Mouse (Mus musculus) erythroblast, embryonic 14.5 days (primary cell): ENCODE results near the gene Fam83f. TPM values are rescaled to one million over a fixed set of nuclear protein-coding genes. Genes with fewer than 3 reads are reported as not detected.

Experiments
- H3K27me3 ChIP-seq: 2 replicates; pipeline ENCODE4 v1.6.1; 2012; ENCODE audit warnings: inconsistent platforms; ENCODE audit not compliant: control insufficient read depth
- H3K36me3 ChIP-seq: 2 replicates; pipeline ENCODE4 v1.6.1; 2012; ENCODE audit warnings: mild to moderate bottlenecking, inconsistent platforms; ENCODE audit not compliant: control insufficient read depth
- H3K4me1 ChIP-seq: 2 replicates; pipeline ENCODE4 v1.6.1; 2012; ENCODE audit warnings: inconsistent platforms; ENCODE audit not compliant: control insufficient read depth
- H3K4me3 ChIP-seq: replicated peaks from 2 replicates; pipeline ENCODE3; 2012; ENCODE audit warnings: moderate library complexity, mild to moderate bottlenecking, inconsistent platforms
- H3K9me3 ChIP-seq: 2 replicates; pipeline ENCODE4 v1.6.1; 2012; ENCODE audit warnings: low read length, inconsistent platforms, mixed read lengths; ENCODE audit not compliant: control insufficient read depth
- GATA1 ChIP-seq: IDR thresholded peaks from 2 replicates; pipeline ENCODE4 v1.6.1; 2012; ENCODE audit warnings: low read length, inconsistent platforms, mixed read lengths
- TAL1 ChIP-seq: IDR thresholded peaks from 3 replicates; pipeline ENCODE4 v1.6.1; 2012; ENCODE audit warnings: low read length, inconsistent platforms, mixed read lengths
- polyA plus RNA-seq: library from polyadenylated mRNA; stranded (reverse); fragments of >175 nt; gene quantifications from 2 replicates; pipeline ENCODE4 v1.2.3, GENCODE M21; 2012

Fam83f gene
- polyA plus RNA-seq, 1 experiment, result not detected

DNA sequence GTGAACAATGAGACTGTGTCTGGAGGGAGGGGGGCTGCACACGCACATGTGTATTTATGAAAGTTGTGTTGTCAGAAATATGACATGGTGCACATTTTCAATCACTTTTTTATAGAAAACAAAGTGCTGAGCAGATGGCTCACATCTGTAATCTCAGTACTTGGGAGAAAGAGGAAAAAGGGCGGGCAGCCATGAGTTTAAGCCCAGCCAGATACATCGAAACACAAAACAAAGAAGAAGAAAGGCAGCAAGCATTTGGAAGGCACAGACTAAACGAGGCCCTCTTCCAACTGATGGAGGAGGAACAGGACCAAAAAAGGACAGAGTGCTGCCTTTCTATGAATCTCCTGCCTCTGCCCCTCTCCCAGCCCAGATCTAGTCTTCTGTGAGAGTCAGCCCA is 10.7 kb upstream of the Fam83f start:
- no peak overlapping the region for H3K4me3 ChIP-seq
- TF ChIP-seq GATA1 (no peak), TAL1 (no peak)
- peaks cover 20% of the 10 kb centered on the region for H3K27me3 ChIP-seq
- no peaks in the 10 kb centered on the region for H3K4me1 ChIP-seq
- H3K9me3 ChIP-seq, result no peaks in the 10 kb centered on the region
- H3K36me3 ChIP-seq, result no peaks in the 10 kb centered on the region

DNA sequence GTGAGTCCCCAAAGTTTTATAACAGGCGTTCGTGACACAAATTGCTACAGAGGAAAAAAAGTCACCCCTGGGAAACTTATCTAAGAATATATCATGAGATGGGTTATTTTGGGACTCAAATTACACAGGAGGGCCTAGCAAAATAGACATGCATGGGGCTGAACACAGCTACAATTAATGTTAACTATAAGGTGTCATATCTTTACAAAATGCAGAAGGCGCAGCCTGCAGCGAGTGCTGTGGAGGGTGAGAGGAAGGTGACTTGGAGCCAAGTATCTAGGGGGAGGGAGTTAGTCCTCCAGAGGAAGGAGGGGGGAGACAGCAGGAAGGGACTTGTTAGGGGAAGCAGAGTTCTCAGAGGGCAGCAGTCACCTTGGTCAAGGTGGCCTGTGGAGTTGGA is 7.2 kb upstream of the Fam83f start:
- no peaks in the 10 kb centered on the region for H3K36me3 ChIP-seq
- no peak overlapping the region for H3K4me3 ChIP-seq
- H3K9me3 ChIP-seq, result no peaks in the 10 kb centered on the region; the same call in 1 of the 2 replicates
- no peaks in the 10 kb centered on the region for H3K4me1 ChIP-seq
- TF ChIP-seq TAL1 (no peak), GATA1 (no peak)
- peaks cover 20% of the 10 kb centered on the region for H3K27me3 ChIP-seq

DNA sequence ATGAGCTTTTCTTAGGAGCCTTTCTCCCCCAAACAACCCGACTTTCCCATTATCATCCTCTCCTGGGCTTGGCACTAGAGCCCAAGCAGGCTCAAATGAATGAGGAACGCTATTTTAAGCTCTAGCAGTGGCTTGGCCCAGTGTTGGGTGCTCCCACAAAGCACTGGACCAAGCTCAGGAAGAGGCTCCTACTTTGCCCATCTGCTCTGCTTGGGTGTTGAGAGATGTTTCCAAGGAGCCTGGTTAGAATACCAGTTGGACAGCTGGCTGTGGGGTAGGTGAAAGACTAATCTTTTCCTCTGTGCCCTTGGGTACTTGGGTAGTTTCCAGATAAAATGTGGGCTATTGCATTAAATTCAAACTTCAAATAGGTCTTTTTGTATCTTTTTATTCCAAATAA is 1.2 kb downstream of the Fam83f start:
- peaks cover 58% of the 10 kb centered on the region for H3K27me3 ChIP-seq
- H3K9me3 ChIP-seq, result peaks cover 3% of the 10 kb centered on the region; the same call in 1 of the 2 replicates
- TF ChIP-seq TAL1 (no peak), GATA1 (no peak)
- no peak overlapping the region for H3K4me3 ChIP-seq
- H3K4me1 ChIP-seq, result peaks cover 6% of the 10 kb centered on the region
- no peaks in the 10 kb centered on the region for H3K36me3 ChIP-seq

DNA sequence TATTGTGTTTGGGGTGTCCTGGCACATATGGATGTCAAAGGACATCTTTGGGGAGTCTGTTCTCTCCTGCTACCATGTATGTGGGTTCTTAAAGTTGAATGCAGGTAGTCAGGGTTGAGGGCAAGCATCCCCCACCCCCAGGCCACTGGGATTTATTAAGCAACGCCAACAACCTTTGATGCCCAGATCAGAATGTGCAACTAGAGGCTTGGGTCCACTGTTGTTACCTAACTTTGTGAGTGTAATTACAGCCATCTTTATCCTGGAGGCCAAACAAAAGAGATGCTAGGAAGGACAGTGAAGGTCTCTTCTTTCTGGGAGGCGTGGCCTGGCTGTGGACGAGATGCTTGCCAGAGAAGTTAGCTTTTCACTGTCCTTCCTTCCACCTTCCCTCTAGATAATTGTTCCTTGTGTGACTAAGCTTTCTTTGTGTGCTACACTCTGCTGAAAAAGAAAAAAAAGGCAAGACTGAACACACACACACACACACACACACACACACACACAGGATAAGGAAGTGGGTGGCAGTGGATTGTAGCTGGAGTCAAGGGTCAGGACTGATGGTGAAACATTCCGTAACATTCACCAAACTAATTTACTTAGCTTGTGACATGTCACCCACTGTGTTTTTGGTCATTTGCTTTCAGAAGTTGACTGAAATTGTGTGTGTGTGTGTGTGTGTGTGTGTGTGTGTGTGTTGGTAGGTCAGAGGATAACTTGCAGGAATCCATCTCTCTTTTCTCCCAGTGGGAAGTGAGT is 1.9 kb downstream of the Fam83f start:
- TF ChIP-seq GATA1 (no peak), TAL1 (no peak)
- peaks cover 58% of the 10 kb centered on the region for H3K27me3 ChIP-seq

DNA sequence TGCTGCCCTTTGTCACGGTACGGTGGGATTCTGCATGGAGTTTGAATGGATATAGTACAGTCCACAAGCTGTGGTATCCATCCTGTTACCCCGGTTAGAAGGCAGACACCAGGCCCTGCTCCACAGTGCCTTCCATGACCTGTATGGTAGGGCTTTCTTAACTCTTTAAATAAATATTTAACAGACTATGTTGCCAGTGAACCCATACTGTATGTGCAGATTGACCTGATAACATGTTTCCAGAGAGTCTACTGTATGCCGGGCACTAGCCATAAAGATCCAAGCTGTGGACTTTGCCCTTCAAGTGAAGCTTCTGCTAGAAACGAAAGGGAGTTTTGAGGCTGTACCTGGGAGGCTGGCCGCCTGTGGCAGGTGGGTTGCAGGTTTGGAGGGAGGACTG is 3.1 kb downstream of the Fam83f start:
- peaks cover 3% of the 10 kb centered on the region; the same call in 1 of the 2 replicates for H3K9me3 ChIP-seq
- H3K27me3 ChIP-seq, result peaks cover 53% of the 10 kb centered on the region
- TF ChIP-seq TAL1, result no peak
- TF ChIP-seq GATA1, result no peak
- no peak overlapping the region for H3K4me3 ChIP-seq
- H3K36me3 ChIP-seq, result no peaks in the 10 kb centered on the region
- H3K4me1 ChIP-seq, result peaks cover 6% of the 10 kb centered on the region

More for the DNA sequence above, 1.9 kb downstream of the Fam83f start:
- no peak overlapping the region for H3K4me3 ChIP-seq
- H3K36me3 ChIP-seq, result no peaks in the 10 kb centered on the region
- peaks cover 6% of the 10 kb centered on the region for H3K4me1 ChIP-seq
- peaks cover 3% of the 10 kb centered on the region; the same call in 1 of the 2 replicates for H3K9me3 ChIP-seq

DNA sequence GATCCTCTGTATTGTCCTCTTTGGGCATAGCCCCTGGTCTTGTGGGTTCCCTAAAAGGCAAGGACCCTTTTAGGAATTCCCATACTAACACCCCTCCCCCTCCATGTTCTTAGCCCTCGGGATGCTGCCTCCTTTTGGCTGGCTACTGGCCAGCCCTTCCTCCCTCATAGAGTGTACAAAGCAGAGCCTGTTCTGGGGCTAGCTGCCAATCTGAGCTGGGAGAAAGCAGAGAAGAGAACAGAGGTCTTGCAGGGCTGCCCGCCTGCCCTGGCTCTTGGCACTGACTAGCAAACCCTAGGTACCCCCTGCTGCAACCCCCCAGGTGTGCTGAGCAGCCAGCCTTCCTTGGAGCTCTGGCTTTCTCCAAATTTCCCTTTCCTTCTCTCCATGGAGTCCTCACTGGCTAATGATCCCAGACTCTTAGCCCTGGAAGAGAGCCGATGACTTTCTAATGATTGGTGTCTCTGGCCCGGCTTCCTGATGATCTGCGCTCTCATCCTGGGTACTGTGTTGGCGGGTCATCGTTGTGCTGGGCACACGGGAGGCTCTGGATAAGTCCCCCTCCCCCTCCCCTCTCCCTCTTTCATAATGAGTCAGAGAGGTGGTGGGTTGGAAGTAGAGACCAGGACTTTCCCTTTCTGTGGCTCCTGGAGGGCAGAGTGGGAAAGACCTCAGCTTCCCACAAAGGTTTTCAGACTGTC is 8.0 kb downstream of the Fam83f start:
- Histone ChIP-seq H3K4me1 (no peaks in the 10 kb centered on the region; the same call in 1 of the 2 replicates), H3K9me3 (no peaks in the 10 kb centered on the region), H3K4me3 (no peak overlapping the region), H3K27me3 (peaks cover 6% of the 10 kb centered on the region), H3K36me3 (no peaks in the 10 kb centered on the region)
- TF ChIP-seq TAL1 (no peak), GATA1 (no peak)

DNA sequence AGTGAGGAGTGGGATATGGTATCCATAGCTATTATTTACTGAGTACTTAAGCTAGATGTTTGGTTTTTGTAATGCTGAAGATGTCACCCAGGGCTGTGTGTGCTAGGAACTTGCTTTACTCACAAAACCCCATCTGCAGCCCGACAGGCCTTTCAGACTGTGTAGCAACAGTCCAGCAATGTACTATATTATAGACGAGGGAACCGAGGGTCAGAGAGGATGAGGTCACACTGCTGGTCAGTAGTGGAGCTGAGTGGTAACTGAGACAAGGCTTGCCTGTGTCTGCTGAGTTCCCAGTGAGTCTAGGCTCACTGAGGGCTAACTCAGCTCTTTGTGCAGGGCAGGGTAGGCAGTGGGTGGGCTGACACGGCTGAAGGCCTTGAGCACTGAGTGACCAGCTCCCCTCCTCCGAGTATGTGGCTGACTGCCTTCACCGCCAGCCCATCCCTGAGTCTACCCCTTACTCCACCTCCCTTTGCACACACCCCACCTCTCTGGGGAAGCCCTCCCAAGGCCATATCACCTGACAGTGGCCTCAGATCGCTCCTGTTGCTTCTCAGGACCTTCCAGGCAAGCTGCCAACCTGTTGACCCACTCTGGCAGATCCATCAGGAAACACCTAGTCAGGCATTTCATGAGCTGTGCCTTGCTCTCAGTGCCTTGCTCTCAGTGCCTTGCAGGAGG is 8.8 kb downstream of the Fam83f start:
- TF ChIP-seq GATA1, result no peak
- no peak for TF ChIP-seq TAL1
- no peak overlapping the region for H3K4me3 ChIP-seq
- no peaks in the 10 kb centered on the region for H3K36me3 ChIP-seq
- H3K4me1 ChIP-seq, result no peaks in the 10 kb centered on the region; the same call in 1 of the 2 replicates
- peaks cover 7% of the 10 kb centered on the region for H3K27me3 ChIP-seq
- no peaks in the 10 kb centered on the region for H3K9me3 ChIP-seq

DNA sequence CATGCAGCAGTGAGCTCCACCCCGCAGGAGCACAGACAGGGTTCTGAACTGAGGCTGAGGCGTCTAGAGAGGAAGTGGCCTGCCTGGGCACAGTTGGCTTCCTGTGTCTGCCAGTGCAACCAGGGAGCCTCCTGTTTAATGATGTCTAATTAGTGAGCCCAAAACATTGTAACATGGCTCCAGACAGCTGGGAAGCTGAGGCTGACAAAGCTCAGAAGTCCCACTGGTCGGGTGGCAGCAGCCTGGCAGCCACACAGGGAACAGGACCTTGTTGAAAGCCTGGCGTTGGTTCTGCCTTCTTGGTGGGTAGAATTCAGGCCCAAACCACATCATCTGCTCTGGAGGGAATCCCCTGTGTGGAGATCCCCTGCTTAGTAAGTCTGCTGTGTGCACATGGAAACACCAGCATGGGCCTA is 9.8 kb downstream of the Fam83f start:
- H3K9me3 ChIP-seq, result no peaks in the 10 kb centered on the region
- H3K36me3 ChIP-seq, result no peaks in the 10 kb centered on the region
- H3K4me3 ChIP-seq, result no peak overlapping the region
- peaks cover 10% of the 10 kb centered on the region for H3K27me3 ChIP-seq
- no peaks in the 10 kb centered on the region; the same call in 1 of the 2 replicates for H3K4me1 ChIP-seq
- TF ChIP-seq TAL1 (no peak), GATA1 (no peak)

DNA sequence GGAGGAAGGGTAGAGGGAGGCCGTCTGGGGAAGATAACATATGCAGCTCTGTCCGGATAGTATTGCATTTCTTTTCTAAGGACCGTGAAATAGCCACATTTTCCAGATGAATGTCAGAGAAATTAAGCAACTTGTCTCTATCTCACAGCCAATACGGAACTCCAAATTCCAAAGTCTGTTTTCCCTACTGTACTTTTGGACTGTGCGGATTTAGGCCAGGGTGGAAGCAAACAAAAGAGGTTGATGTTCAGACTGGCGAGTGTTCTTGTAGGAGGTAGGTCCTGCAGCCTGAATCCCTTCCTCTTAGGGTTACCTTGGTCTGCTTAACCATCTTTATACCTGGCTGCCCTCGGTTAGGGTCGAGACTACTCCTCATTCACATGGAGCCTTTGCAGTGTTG is 10.7 kb downstream of the Fam83f start:
- TF ChIP-seq TAL1 (no peak), GATA1 (no peak)
- Histone ChIP-seq H3K27me3 (peaks cover 15% of the 10 kb centered on the region), H3K4me1 (no peaks in the 10 kb centered on the region; the same call in 1 of the 2 replicates), H3K9me3 (no peaks in the 10 kb centered on the region), H3K36me3 (no peaks in the 10 kb centered on the region), H3K4me3 (no peak overlapping the region)
